Mouse (Mus musculus) skeletal muscle tissue, postnatal 0 days (tissue): ENCODE results near the gene Idh3b. TPM values are rescaled to one million over a fixed set of nuclear protein-coding genes. Genes with fewer than 3 reads are reported as not detected.

Experiments used
- polyA plus RNA-seq: library from polyadenylated mRNA; unstranded; fragments of >200 nt; fragmentation: Nextera tagmentation; extraction: Ambion mirVana; gene quantifications from 2 replicates; pipeline ENCODE4 v1.2.1, GENCODE M21; 2015

The Idh3b gene
- 281 and 304 TPM in 2 replicates for polyA plus RNA-seq

GRCm38 (mm10) chr2:130283854-130284654 lies at the start of gene Idh3b:
Gene Idh3b (minus strand): TSS chr2:130284547.

GRCm38 (mm10) chr2:130294936-130295277 lies 10.6 kb upstream of the Idh3b start, which contains the start of gene Ebf4:
Gene Ebf4 (plus strand): TSS chr2:130295169.

GRCm38 (mm10) chr2:130274149-130274861 lies 10.0 kb downstream of the Idh3b start, which contains the start of gene Nop56:
Gene Nop56 (plus strand): TSS chr2:130274430.

Other genes with a start within 250 kb of the Idh3b start
- not detected in 2 replicates for gene Tgm6, start 172.1 kb downstream of the Idh3b start, polyA plus RNA-seq
- gene Snrpb, start 105.1 kb downstream of the Idh3b start, polyA plus RNA-seq, result 276 and 308 TPM in 2 replicates
- gene Tmc2, start 89.4 kb downstream of the Idh3b start, polyA plus RNA-seq, result not detected in 2 replicates
- gene Nop56, start 10.1 kb downstream of the Idh3b start, polyA plus RNA-seq, result 69.9 and 71.8 TPM in 2 replicates
- 0.37 and 0.66 TPM in 2 replicates for gene Ebf4, start 10.6 kb upstream of the Idh3b start, polyA plus RNA-seq
- 22.3 and 25.7 TPM in 2 replicates for gene Cpxm1, start 113.0 kb upstream of the Idh3b start, polyA plus RNA-seq
- gene Gm28372, start 120.7 kb upstream of the Idh3b start, polyA plus RNA-seq, result 0.06 TPM in 1 of 2 replicates, not detected in the other
- gene 1700020A23Rik, start 120.7 kb upstream of the Idh3b start, polyA plus RNA-seq, result 0.22 TPM in 1 of 2 replicates, not detected in the other
- 0.14 TPM in 1 of 2 replicates, not detected in the other for gene Tmem239, start 121.9 kb upstream of the Idh3b start, polyA plus RNA-seq
- gene Vps16, start 139.8 kb upstream of the Idh3b start, polyA plus RNA-seq, result 24.9 and 25.7 TPM in 2 replicates
- 6.0 and 7.4 TPM in 2 replicates for gene Pced1a, start 140.2 kb upstream of the Idh3b start, polyA plus RNA-seq
- 35.2 and 35.9 TPM in 2 replicates for gene Ptpra, start 165.7 kb upstream of the Idh3b start, polyA plus RNA-seq